Mouse (Mus musculus) heart, adult 8-10 months (tissue): ENCODE measurements around the gene Ldlrap1. TPM values are rescaled to one million over a fixed set of nuclear protein-coding genes. Genes with fewer than 3 reads are reported as not detected.
A peak's percentile ranks its signal among the peaks of the same experiment; 100 is the strongest.

Experiments used
- DNase-seq: peaks from one replicate; pipeline ENCODE4 v3.0.0; 2022; ENCODE audit warnings: low spot score
- total RNA-seq, 4 experiments: library from RNA; stranded (reverse); gene quantifications; 2 replicates each; pipeline ENCODE4 v1.2.4; 2022

The Ldlrap1 gene
- total RNA-seq, 4 experiments from 2014 or later = 12.1 to 15.3 (median 13.0) TPM

GRCm38 (mm10) chr4:134775234-134775944 is 7.6 kb upstream of the Ldlrap1 start:
- DNase-seq = no peak

GRCm38 (mm10) chr4:134774126-134774525 is 6.3 kb upstream of the Ldlrap1 start:
- no peak for DNase-seq

- DNase-seq = no peak
These were observed 5.2 kb upstream of the Ldlrap1 start for GRCm38 (mm10) chr4:134772805-134773674.

GRCm38 (mm10) chr4:134769891-134770290 is 2.1 kb upstream of the Ldlrap1 start:
- DNase-seq = no peak

- no peak for DNase-seq
These were observed 1.4 kb upstream of the Ldlrap1 start for GRCm38 (mm10) chr4:134769081-134769811.

- no peak for DNase-seq
These were observed 533 bp upstream of the Ldlrap1 start for GRCm38 (mm10) chr4:134768226-134768888.

- DNase-seq = no peak
These were observed 859 bp downstream of the Ldlrap1 start for GRCm38 (mm10) chr4:134766904-134767425.

- DNase-seq = no peak
These were observed 1.5 kb downstream of the Ldlrap1 start for GRCm38 (mm10) chr4:134766277-134766676.

GRCm38 (mm10) chr4:134764333-134764732 is 3.5 kb downstream of the Ldlrap1 start:
- DNase-seq = no peak

- DNase-seq = no peak
These were observed 5.5 kb downstream of the Ldlrap1 start for GRCm38 (mm10) chr4:134762360-134762759.

GRCm38 (mm10) chr4:134760793-134761201 is 7.0 kb downstream of the Ldlrap1 start:
- peak; percentile 88 for DNase-seq

- no peak for DNase-seq
These were observed 7.5 kb downstream of the Ldlrap1 start for GRCm38 (mm10) chr4:134760281-134760680.

GRCm38 (mm10) chr4:134759564-134759963 is 8.3 kb downstream of the Ldlrap1 start:
- DNase-seq = no peak

GRCm38 (mm10) chr4:134758922-134759321 is 8.9 kb downstream of the Ldlrap1 start:
- no peak for DNase-seq

GRCm38 (mm10) chr4:134758367-134758766 is 9.5 kb downstream of the Ldlrap1 start:
- DNase-seq = no peak

GRCm38 (mm10) chr4:134756953-134757352 is 10.9 kb downstream of the Ldlrap1 start:
- DNase-seq = no peak

GRCm38 (mm10) chr4:134754941-134755340 is 12.9 kb downstream of the Ldlrap1 start:
- DNase-seq = no peak

- DNase-seq = no peak
These were observed 13.5 kb downstream of the Ldlrap1 start for GRCm38 (mm10) chr4:134754371-134754770.

- no peak for DNase-seq
These were observed 14.1 kb downstream of the Ldlrap1 start for GRCm38 (mm10) chr4:134753516-134754261.

GRCm38 (mm10) chr4:134752911-134753426 is 14.9 kb downstream of the Ldlrap1 start:
- DNase-seq = no peak
